Mouse (Mus musculus): ENCODE measurements around the gene Zbtb16. TPM values are rescaled to one million over a fixed set of nuclear protein-coding genes. Genes with fewer than 3 reads are reported as not detected.

Zbtb16 gene
- polyA plus RNA-seq, 1 experiment from 2014 or later = 6.8 TPM

DNA sequence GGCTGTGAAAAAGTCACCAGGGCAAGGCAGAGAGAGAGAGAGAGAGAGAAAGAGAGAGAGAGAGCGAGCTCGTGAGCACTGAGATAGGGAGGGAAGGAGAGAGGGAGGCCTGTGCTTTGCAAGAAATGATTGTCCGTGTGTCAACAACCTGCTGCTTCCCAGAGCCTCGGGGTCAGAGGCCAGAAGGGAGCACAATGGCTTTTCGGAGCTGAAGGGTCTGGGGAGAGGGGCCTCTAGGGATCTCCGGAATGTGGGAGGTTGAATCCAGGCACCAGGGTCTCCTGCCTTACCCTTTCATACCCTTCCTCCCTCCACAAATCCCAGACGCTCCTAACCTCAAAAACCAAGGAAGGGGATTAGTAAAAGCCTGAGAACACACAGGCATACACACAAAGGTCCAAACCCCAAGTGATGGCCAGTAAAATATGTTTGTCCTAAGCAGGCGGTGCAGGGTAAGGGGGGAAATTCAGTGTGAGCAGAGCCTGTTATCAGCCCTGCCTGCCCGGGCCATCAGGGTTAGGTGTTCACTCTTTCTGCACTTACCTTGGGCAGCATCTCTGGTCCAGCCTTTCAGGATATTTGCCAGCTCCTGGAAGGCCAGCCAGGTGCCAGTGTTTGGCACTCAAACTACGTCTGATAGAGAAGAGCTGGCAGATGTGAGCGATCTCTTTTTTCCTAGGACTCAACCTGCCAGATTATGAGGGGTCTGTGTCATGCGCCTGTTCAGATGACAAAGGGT is 139.1 kb downstream of the Zbtb16 start:
- whole genome bisulfite sequencing = 34% methylated on average over 12 of the region's 12 CpGs
- Histone ChIP-seq H3K9me3 (no peaks in the 10 kb centered on the region), H3K36me3 (no peaks in the 10 kb centered on the region), H3K9ac (no peak overlapping the region), H3K27me3 (no peaks in the 10 kb centered on the region), H3K4me1 (replicated peaks) (peaks cover 19% of the 10 kb centered on the region), H3K4me2 (no peak overlapping the region), H3K27ac (replicated peaks) (no peak overlapping the region), H3K4me3 (no peak overlapping the region)
- no peak for ATAC-seq (ENCODE audit: low FRiP score, low read depth)

DNA sequence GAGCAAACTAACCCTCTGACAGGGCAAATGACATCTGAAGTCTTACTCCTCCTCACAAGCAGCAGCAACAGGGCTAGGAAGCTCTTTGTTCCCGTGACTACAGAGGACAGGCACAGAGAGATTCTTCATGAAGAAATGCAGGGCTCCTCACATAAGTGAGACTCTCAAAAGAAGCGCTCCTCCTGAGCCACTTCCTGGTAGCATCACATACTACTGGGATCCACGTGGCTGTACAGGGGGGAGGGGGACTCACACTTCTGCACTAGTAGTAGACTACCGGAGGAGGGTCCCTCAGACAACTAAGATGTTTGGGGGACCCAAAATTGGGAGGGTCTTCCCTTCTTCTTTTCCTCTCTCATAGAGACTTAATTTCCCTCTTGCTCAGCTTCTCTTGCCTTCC is 139.7 kb downstream of the Zbtb16 start:
- H3K36me3 ChIP-seq = no peaks in the 10 kb centered on the region
- no peak overlapping the region for H3K9ac ChIP-seq
- no peak overlapping the region for H3K4me3 ChIP-seq
- 21% methylated on average over 4 of the region's 4 CpGs for WGBS
- no peak for ATAC-seq (ENCODE audit: low FRiP score, low read depth)
- H3K9me3 ChIP-seq = no peaks in the 10 kb centered on the region
- peaks cover 19% of the 10 kb centered on the region for H3K4me1 ChIP-seq (replicated peaks)
- H3K27ac ChIP-seq (replicated peaks) = no peak overlapping the region
- no peak overlapping the region for H3K4me2 ChIP-seq
- H3K27me3 ChIP-seq = no peaks in the 10 kb centered on the region

DNA sequence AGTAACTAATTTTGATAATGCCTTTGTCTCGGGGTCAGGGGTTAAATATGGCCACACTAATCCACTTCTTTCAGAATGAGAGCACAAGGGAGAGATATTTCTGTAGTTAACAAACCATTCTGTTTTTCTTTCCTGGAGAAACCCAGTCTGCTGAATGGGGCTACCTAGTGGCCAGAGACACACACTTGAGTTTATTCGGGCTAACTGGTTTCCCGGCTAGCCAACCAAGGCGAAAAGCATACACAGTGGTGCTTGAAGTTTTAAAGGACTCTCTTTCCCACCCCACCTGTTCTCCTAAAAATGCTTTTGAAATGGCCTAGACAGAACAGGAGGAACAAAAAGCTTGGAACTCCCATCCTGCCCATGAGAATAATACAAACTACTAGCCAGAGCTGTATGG is 140.2 kb downstream of the Zbtb16 start:
- Histone ChIP-seq H3K9me3 (no peaks in the 10 kb centered on the region), H3K4me3 (no peak overlapping the region), H3K9ac (no peak overlapping the region), H3K27ac (replicated peaks) (no peak overlapping the region), H3K4me2 (no peak overlapping the region), H3K27me3 (no peaks in the 10 kb centered on the region), H3K36me3 (no peaks in the 10 kb centered on the region), H3K4me1 (replicated peaks) (peaks cover 16% of the 10 kb centered on the region)
- 42% methylated on average over 4 of the region's 4 CpGs for WGBS
- no peak for ATAC-seq (ENCODE audit: low FRiP score, low read depth)

DNA sequence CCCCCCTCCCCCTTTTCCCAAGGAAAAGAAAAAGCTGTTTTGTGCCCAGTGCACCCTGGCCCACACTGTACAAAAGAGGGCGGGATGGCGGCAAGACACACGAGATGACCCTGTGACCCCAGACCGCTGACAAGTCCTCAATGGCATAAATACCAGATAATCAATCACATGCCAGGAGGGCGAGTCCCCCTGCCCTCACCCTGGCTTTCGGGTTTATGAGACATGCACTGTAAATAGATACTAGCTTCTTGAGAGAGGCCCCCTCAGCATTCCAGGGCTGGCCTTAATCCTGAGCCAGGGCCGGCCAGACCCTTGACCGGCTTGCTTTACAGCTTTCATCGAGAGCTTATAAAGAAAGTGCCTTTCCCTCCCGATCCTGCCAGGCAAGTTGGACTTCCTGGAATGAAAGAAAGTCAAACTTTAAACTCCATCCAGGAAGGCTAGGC is 141.4 kb downstream of the Zbtb16 start:
- no peaks in the 10 kb centered on the region for H3K36me3 ChIP-seq
- no peak overlapping the region for H3K9ac ChIP-seq
- H3K4me2 ChIP-seq = no peak overlapping the region
- H3K4me1 ChIP-seq (replicated peaks) = peaks cover 16% of the 10 kb centered on the region
- no peaks in the 10 kb centered on the region for H3K27me3 ChIP-seq
- WGBS = 12% methylated on average over 10 of the region's 10 CpGs
- no peak for ATAC-seq (ENCODE audit: low FRiP score, low read depth)
- H3K4me3 ChIP-seq = no peak overlapping the region
- no peak overlapping the region for H3K27ac ChIP-seq (replicated peaks)
- no peaks in the 10 kb centered on the region for H3K9me3 ChIP-seq

DNA sequence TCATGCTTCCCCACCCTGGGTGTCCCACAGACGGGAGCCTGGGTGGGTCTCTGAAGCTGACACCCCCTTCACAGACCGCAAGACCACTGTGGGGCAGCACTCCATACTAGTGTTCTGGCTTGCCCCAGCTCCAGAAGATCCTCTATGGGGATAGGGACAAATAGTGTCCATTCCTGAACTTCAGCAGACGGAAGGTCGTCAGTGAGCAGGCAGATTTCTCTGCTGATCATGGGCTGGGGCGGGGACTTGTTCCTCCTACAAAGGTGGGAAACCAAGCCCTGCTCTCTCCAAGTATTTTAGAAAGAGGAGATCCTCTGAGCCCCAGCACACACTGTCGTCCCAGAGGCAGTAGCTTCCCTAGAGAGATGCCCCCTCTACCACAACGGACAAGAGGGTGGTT is 142.3 kb downstream of the Zbtb16 start:
- Histone ChIP-seq H3K4me2 (no peak overlapping the region), H3K9ac (no peak overlapping the region), H3K4me3 (no peak overlapping the region), H3K9me3 (no peaks in the 10 kb centered on the region), H3K4me1 (replicated peaks) (peaks cover 16% of the 10 kb centered on the region), H3K36me3 (no peaks in the 10 kb centered on the region), H3K27me3 (no peaks in the 10 kb centered on the region), H3K27ac (replicated peaks) (no peak overlapping the region)
- no peak for ATAC-seq (ENCODE audit: low FRiP score, low read depth)
- 47% methylated on average over 7 of the region's 7 CpGs for WGBS

DNA sequence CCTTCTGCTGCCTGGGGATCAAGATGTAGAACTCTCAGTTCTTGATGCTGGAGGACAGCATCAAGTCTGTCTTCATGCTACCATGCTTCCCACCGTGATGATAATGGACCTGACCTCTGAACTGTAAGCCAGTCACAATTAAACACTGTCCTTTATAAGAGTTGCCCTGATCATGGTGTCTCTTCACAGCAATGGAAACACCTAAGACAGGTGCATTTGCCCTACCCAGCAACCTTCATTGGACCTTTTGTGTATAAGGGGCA is 146.4 kb downstream of the Zbtb16 start:
- Histone ChIP-seq H3K9me3 (no peaks in the 10 kb centered on the region), H3K9ac (no peak overlapping the region), H3K36me3 (no peaks in the 10 kb centered on the region), H3K27ac (replicated peaks) (no peak overlapping the region), H3K4me2 (no peak overlapping the region), H3K4me3 (no peak overlapping the region), H3K4me1 (replicated peaks) (peaks cover 6% of the 10 kb centered on the region; the same call in 1 of the 2 replicates), H3K27me3 (no peaks in the 10 kb centered on the region)
- no peak for ATAC-seq (ENCODE audit: low FRiP score, low read depth)
- 84% methylated on average over 1 of the region's 1 CpGs for WGBS

DNA sequence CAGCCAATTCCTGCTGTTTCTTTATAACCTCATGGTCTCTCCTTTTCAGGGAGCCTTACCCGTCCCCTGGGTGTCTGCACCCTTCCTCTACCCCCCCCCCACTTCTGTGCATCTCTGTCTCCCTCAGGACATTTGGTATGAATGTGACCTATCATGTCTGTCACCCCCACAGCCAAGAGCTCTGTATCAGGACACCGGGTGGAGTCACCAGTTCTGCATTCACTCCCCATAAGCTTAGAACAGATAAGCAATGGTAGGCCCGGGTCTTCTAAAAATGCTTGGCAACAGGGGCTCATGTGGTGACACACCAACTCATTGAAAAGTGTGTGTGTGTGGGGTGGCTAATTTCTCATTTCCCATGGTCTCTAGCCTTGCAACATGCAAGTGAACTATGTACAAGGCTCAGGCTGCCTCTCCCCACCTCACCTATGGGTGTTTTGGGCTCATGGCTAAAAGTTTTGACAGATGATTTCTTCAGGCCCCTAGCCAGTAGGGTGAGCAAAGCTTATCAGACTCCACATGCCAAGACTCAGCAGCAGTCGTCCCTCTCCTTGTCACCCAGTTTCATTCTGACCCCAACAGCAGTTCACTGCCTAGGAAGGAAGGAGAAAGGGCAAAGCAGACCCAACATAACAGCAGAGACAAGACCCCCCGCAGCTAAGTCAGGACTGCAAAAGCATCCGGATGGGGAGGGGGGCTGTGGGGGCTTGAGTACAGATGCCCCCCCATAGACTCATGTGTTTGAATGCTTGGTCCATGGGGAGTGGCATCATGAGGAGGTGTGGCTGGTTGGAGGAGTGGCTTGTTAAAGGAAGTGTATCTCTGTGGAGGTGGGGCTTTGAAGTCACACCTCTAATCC is 146.9 kb downstream of the Zbtb16 start:
- Histone ChIP-seq H3K36me3 (no peaks in the 10 kb centered on the region), H3K4me2 (no peak overlapping the region), H3K27me3 (no peaks in the 10 kb centered on the region), H3K9ac (no peak overlapping the region), H3K9me3 (no peaks in the 10 kb centered on the region), H3K27ac (replicated peaks) (no peak overlapping the region), H3K4me3 (no peak overlapping the region), H3K4me1 (replicated peaks) (peaks cover 9% of the 10 kb centered on the region; the same call in 1 of the 2 replicates)
- WGBS = 74% methylated on average over 6 of the region's 6 CpGs
- ATAC-seq (ENCODE audit: low FRiP score, low read depth) = no peak

DNA sequence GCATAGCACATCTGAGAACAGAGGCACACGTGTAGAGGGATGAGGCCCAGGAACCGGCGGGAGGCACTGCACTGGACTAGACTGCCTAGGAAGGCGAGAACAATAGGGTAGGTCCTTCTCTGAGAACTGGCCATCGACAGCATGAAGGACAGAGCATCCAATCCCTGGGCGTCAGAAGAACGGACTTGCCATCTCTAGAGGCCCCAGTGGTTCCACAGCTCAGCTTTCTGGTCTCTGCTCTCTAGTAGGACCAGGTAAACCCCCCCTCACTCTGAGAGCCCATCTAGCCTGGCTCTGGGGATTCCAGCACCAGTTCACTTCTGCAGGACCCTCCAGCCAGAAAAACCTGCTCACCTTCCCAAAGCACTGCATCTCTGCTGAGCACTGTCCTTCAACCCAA is 148.1 kb downstream of the Zbtb16 start:
- 70% methylated on average over 7 of the region's 7 CpGs for WGBS
- H3K9ac ChIP-seq = no peak overlapping the region
- no peak overlapping the region for H3K4me3 ChIP-seq
- peaks cover 9% of the 10 kb centered on the region; the same call in 1 of the 2 replicates for H3K4me1 ChIP-seq (replicated peaks)
- no peaks in the 10 kb centered on the region for H3K36me3 ChIP-seq
- H3K4me2 ChIP-seq = no peak overlapping the region
- ATAC-seq (ENCODE audit: low FRiP score, low read depth) = no peak
- no peak overlapping the region for H3K27ac ChIP-seq (replicated peaks)
- no peaks in the 10 kb centered on the region for H3K9me3 ChIP-seq
- H3K27me3 ChIP-seq = no peaks in the 10 kb centered on the region

DNA sequence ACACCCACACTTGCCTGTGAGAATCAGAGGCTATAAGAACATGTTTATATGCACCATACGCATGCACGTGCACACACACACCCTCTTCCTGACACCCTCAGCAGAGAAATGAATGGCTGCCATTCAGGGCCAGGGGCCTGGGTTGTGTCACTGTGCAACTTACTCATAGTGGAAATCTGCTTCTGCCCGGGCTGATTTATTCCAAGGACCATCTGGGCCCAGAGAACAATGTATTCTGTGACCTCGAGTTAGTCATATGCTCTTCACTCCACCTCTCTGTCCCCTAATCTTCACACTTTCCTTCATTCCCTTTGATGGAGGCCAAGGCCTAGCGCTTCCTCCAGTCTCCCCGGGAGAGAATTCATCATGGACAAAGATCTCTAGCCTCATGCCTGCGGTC is 150.3 kb downstream of the Zbtb16 start:
- no peaks in the 10 kb centered on the region for H3K36me3 ChIP-seq
- 57% methylated on average over 7 of the region's 7 CpGs for WGBS
- H3K4me1 ChIP-seq (replicated peaks) = peaks cover 9% of the 10 kb centered on the region; the same call in 1 of the 2 replicates
- no peak overlapping the region for H3K27ac ChIP-seq (replicated peaks)
- no peaks in the 10 kb centered on the region for H3K9me3 ChIP-seq
- no peak overlapping the region for H3K9ac ChIP-seq
- ATAC-seq (ENCODE audit: low FRiP score, low read depth) = no peak
- H3K4me2 ChIP-seq = no peak overlapping the region
- H3K4me3 ChIP-seq = no peak overlapping the region
- no peaks in the 10 kb centered on the region for H3K27me3 ChIP-seq

DNA sequence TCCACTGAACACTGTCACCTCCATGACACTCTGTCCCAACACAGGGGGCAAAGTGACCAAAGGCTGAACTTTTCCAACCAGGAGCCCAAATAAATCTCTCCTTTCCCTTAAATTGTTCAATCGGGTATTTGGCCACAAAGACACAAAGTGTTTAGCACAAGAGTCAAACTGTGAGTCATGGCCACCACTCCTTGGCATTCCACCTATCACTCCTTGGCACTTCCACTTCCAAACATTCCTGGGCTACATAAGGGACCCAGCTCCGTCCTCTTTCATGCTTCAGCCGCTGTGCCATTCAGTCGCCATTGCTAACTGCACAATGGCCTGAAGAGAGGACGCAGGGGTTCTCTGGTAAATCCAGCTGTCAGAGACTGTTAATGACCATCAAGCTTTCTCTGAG is 151.9 kb downstream of the Zbtb16 start:
- ATAC-seq (ENCODE audit: low FRiP score, low read depth) = no peak
- Histone ChIP-seq H3K9me3 (no peaks in the 10 kb centered on the region), H3K27me3 (no peaks in the 10 kb centered on the region), H3K9ac (no peak overlapping the region), H3K27ac (replicated peaks) (no peak overlapping the region), H3K4me2 (no peak overlapping the region), H3K4me3 (no peak overlapping the region), H3K4me1 (replicated peaks) (peaks cover 13% of the 10 kb centered on the region), H3K36me3 (no peaks in the 10 kb centered on the region)
- 58% methylated on average over 5 of the region's 5 CpGs for WGBS

DNA sequence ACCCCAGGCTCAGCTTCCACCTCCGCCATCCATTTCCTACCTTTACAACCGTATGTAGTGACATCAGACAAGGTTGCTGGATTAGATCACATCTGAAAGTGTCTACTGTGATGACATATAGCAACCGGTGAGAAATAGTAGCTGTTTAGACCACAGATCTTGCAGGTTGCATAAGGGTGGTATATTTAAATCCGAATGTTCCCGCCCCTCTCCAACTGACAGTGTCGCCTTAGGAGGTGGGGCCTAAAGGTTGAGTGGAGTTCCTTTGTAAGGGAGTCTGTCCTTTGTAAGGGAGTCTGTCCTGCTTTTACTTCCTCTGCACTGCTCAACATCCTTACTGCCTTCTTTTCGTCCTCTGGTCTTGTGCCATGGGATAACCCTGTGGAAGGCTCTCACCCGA is 154.8 kb downstream of the Zbtb16 start:
- H3K27ac ChIP-seq (replicated peaks) = no peak overlapping the region
- H3K9me3 ChIP-seq = no peaks in the 10 kb centered on the region
- 85% methylated on average over 8 of the region's 8 CpGs for WGBS
- peaks cover 33% of the 10 kb centered on the region for H3K4me1 ChIP-seq (replicated peaks)
- H3K4me3 ChIP-seq = no peak overlapping the region
- no peak for ATAC-seq (ENCODE audit: low FRiP score, low read depth)
- H3K27me3 ChIP-seq = no peaks in the 10 kb centered on the region
- no peak overlapping the region for H3K4me2 ChIP-seq
- no peak overlapping the region for H3K9ac ChIP-seq
- no peaks in the 10 kb centered on the region for H3K36me3 ChIP-seq

DNA sequence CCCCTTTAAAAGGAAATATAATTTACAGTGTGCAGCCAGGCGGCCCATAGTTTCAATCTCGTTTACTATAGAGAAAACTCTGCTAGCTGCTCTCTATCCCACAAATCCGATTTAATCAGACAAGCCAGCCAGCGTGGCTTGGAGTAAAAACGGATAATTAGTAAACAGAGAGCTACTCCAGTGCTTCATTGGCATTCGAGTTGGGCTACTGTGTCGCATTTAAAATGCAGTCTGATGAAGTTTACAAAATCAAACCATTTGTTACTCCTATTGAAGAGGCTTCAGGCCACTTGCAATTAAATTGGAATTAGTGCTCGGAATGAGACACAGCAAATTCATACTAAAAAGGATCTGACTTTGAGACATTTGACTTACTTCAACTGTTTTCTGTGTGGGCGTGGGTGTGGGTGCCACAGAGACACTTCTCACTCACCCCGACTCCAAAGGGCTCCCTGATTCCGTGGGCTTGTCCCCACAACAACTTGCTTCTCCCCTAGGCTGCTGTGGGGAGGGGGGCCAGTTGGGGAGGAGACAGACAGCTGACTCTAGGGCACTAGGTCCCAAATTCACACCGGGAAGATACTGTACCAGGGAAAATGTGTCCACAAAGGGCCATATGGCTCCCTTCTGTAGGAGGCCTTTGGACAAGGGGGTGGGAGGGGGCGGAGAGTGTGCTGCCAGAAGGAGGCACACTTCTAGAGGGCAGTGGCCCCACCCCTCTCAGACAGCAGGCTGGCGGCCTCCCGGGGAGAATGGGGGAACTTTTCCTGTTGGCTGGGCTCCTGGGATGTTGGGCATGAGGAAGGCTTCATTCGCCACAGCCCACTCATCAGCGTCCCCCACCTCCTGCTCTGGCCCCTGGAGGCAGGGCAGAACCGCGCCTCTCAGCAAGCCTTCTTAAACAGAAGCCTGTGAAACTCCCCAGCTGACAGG is 157.3 kb downstream of the Zbtb16 start:
- peak overlapping the region; percentile 64 for H3K27ac ChIP-seq (replicated peaks)
- peak overlapping the region; percentile 4 for H3K4me2 ChIP-seq
- 10% methylated on average over 19 of the region's 19 CpGs for WGBS
- no peaks in the 10 kb centered on the region for H3K27me3 ChIP-seq
- H3K36me3 ChIP-seq = no peaks in the 10 kb centered on the region
- H3K9ac ChIP-seq = no peak overlapping the region
- H3K4me3 ChIP-seq = no peak overlapping the region
- peaks cover 42% of the 10 kb centered on the region for H3K4me1 ChIP-seq (replicated peaks)
- no peaks in the 10 kb centered on the region for H3K9me3 ChIP-seq
- ATAC-seq (ENCODE audit: low FRiP score, low read depth) = peak; percentile 84

Measured in hindbrain, embryonic 15.5 days (tissue).